Mouse (Mus musculus): ENCODE measurements around the gene Cpeb3.
"Not testable (repeated sequence)": the region's sequence is repeated elsewhere in the genome, so short reads cannot be mapped to it uniquely, and the experiment has no call there.

Gene Cpeb3

GRCm38 (mm10) chr19:37145846-37146245 lies 62.6 kb downstream of the Cpeb3 start:
- DNase-seq: no peak

- DNase-seq: no peak
These were observed 63.0 kb downstream of the Cpeb3 start for GRCm38 (mm10) chr19:37145401-37145800.

GRCm38 (mm10) chr19:37141623-37142022 lies 66.8 kb downstream of the Cpeb3 start:
- DNase-seq: no peak

- no peak for DNase-seq
These were observed 71.3 kb downstream of the Cpeb3 start for GRCm38 (mm10) chr19:37137133-37137532.

GRCm38 (mm10) chr19:37135459-37135858 lies 72.9 kb downstream of the Cpeb3 start:
- not testable (repeated sequence) for DNase-seq

- no peak for DNase-seq
These were observed 74.7 kb downstream of the Cpeb3 start for GRCm38 (mm10) chr19:37133666-37134065.

GRCm38 (mm10) chr19:37131660-37132059 lies 76.7 kb downstream of the Cpeb3 start:
- DNase-seq: no peak

GRCm38 (mm10) chr19:37128461-37128860 lies 79.9 kb downstream of the Cpeb3 start:
- DNase-seq: no peak

GRCm38 (mm10) chr19:37127018-37127567 lies 81.3 kb downstream of the Cpeb3 start:
- DNase-seq: no peak

- no peak for DNase-seq
These were observed 83.4 kb downstream of the Cpeb3 start for GRCm38 (mm10) chr19:37124961-37125360.

- no peak for DNase-seq
These were observed 89.1 kb downstream of the Cpeb3 start for GRCm38 (mm10) chr19:37119281-37119680.

GRCm38 (mm10) chr19:37115824-37116223 lies 92.6 kb downstream of the Cpeb3 start:
- no peak for DNase-seq

GRCm38 (mm10) chr19:37115374-37115773 lies 93.0 kb downstream of the Cpeb3 start:
- no peak for DNase-seq

GRCm38 (mm10) chr19:37111831-37112230 lies 96.6 kb downstream of the Cpeb3 start:
- DNase-seq: no peak

GRCm38 (mm10) chr19:37110494-37110893 lies 97.9 kb downstream of the Cpeb3 start:
- DNase-seq: no peak

GRCm38 (mm10) chr19:37109853-37110252 lies 98.5 kb downstream of the Cpeb3 start:
- no peak for DNase-seq

GRCm38 (mm10) chr19:37100689-37101088 lies 107.7 kb downstream of the Cpeb3 start:
- no peak for DNase-seq

- no peak for DNase-seq
These were observed 112.6 kb downstream of the Cpeb3 start for GRCm38 (mm10) chr19:37095666-37096330.

GRCm38 (mm10) chr19:37093181-37093580 lies 115.2 kb downstream of the Cpeb3 start:
- no peak for DNase-seq

GRCm38 (mm10) chr19:37090146-37091061 lies 118.0 kb downstream of the Cpeb3 start:
- DNase-seq: no peak

GRCm38 (mm10) chr19:37088043-37088748 lies 120.2 kb downstream of the Cpeb3 start:
- DNase-seq: no peak

- no peak for DNase-seq
These were observed 123.9 kb downstream of the Cpeb3 start for GRCm38 (mm10) chr19:37084546-37084945.

- no peak for DNase-seq
These were observed 126.9 kb downstream of the Cpeb3 start for GRCm38 (mm10) chr19:37081467-37081866.

All from thymus, adult 18-20 months (tissue).